Mouse (Mus musculus): ENCODE results near the gene Psma5. TPM values are rescaled to one million over a fixed set of nuclear protein-coding genes. Genes with fewer than 3 reads are reported as not detected.

The Psma5 gene
- polyA plus RNA-seq, 1 experiment from 2014 or later: 289 TPM

GRCm38 (mm10) chr3:108296220-108297049, 39.7 kb downstream of the Psma5 start:
- Histone ChIP-seq H3K27me3 (no peaks in the 10 kb centered on the region), H3K9me3 (no peaks in the 10 kb centered on the region), H3K4me2 (peak overlapping the region; percentile 35), H3K4me1 (peaks cover 57% of the 10 kb centered on the region), H3K36me3 (no peaks in the 10 kb centered on the region), H3K9ac (no peak overlapping the region), H3K27ac (peak overlapping the region; percentile 82), H3K4me3 (no peak overlapping the region)
- WGBS: 12% methylated on average over 14 of the region's 14 CpGs
- peak; percentile 65 for ATAC-seq (ENCODE audit: borderline replicate concordance, extremely low read depth, low FRiP score, low TSS enrichment)

- 60% methylated on average over 7 of the region's 7 CpGs for WGBS
- Histone ChIP-seq H3K4me1 (peaks cover 52% of the 10 kb centered on the region), H3K27ac (peak overlapping the region; percentile 82), H3K9me3 (no peaks in the 10 kb centered on the region), H3K27me3 (no peaks in the 10 kb centered on the region), H3K9ac (no peak overlapping the region), H3K4me2 (no peak overlapping the region), H3K36me3 (no peaks in the 10 kb centered on the region), H3K4me3 (no peak overlapping the region)
- no peak; the same call in 1 of the 2 replicates for ATAC-seq (ENCODE audit: borderline replicate concordance, extremely low read depth, low FRiP score, low TSS enrichment)
Measured at GRCm38 (mm10) chr3:108297050-108297419, 40.3 kb downstream of the Psma5 start.

GRCm38 (mm10) chr3:108297603-108298553, 41.2 kb downstream of the Psma5 start:
- H3K4me2 ChIP-seq: no peak overlapping the region
- ATAC-seq (ENCODE audit: borderline replicate concordance, extremely low read depth, low FRiP score, low TSS enrichment): no peak

GRCm38 (mm10) chr3:108300455-108301030, 43.8 kb downstream of the Psma5 start:
- no peak for ATAC-seq (ENCODE audit: borderline replicate concordance, extremely low read depth, low FRiP score, low TSS enrichment)
- no peaks in the 10 kb centered on the region for H3K27me3 ChIP-seq
- H3K4me1 ChIP-seq: peaks cover 32% of the 10 kb centered on the region
- H3K9me3 ChIP-seq: no peaks in the 10 kb centered on the region
- H3K27ac ChIP-seq: no peak overlapping the region
- H3K36me3 ChIP-seq: no peaks in the 10 kb centered on the region
- H3K4me2 ChIP-seq: no peak overlapping the region
- H3K9ac ChIP-seq: no peak overlapping the region
- H3K4me3 ChIP-seq: no peak overlapping the region
- WGBS: 79% methylated on average over 6 of the region's 6 CpGs

More at GRCm38 (mm10) chr3:108297603-108298553, 41.2 kb downstream of the Psma5 start:
- H3K36me3 ChIP-seq: no peaks in the 10 kb centered on the region
- H3K9ac ChIP-seq: no peak overlapping the region
- H3K4me3 ChIP-seq: no peak overlapping the region
- no peaks in the 10 kb centered on the region for H3K27me3 ChIP-seq
- no peaks in the 10 kb centered on the region for H3K9me3 ChIP-seq
- peaks cover 52% of the 10 kb centered on the region for H3K4me1 ChIP-seq
- peak overlapping the region; percentile 39 for H3K27ac ChIP-seq
- 56% methylated on average over 7 of the region's 7 CpGs for WGBS

- Histone ChIP-seq H3K4me2 (no peak overlapping the region), H3K9me3 (no peaks in the 10 kb centered on the region), H3K27me3 (no peaks in the 10 kb centered on the region), H3K9ac (no peak overlapping the region), H3K4me3 (no peak overlapping the region), H3K36me3 (no peaks in the 10 kb centered on the region), H3K27ac (no peak overlapping the region), H3K4me1 (peaks cover 14% of the 10 kb centered on the region)
- ATAC-seq (ENCODE audit: borderline replicate concordance, extremely low read depth, low FRiP score, low TSS enrichment): no peak
- WGBS: 87% methylated on average over 8 of the region's 8 CpGs
Measured at GRCm38 (mm10) chr3:108303683-108304082, 47.0 kb downstream of the Psma5 start.

GRCm38 (mm10) chr3:108304747-108305146, 48.0 kb downstream of the Psma5 start:
- Histone ChIP-seq H3K36me3 (no peaks in the 10 kb centered on the region), H3K4me2 (no peak overlapping the region), H3K27ac (no peak overlapping the region), H3K4me1 (peaks cover 12% of the 10 kb centered on the region), H3K4me3 (no peak overlapping the region), H3K9ac (no peak overlapping the region), H3K9me3 (no peaks in the 10 kb centered on the region), H3K27me3 (no peaks in the 10 kb centered on the region)
- WGBS: 87% methylated on average over 4 of the region's 4 CpGs
- ATAC-seq (ENCODE audit: borderline replicate concordance, extremely low read depth, low FRiP score, low TSS enrichment): no peak

GRCm38 (mm10) chr3:108306387-108306786, 49.7 kb downstream of the Psma5 start:
- Histone ChIP-seq H3K4me1 (peaks cover 20% of the 10 kb centered on the region), H3K4me2 (no peak overlapping the region), H3K9ac (no peak overlapping the region), H3K36me3 (peaks cover 5% of the 10 kb centered on the region; the same call in 1 of the 2 replicates), H3K9me3 (no peaks in the 10 kb centered on the region), H3K4me3 (no peak overlapping the region), H3K27ac (peak overlapping the region; percentile 31; the same call in 1 of the 2 replicates), H3K27me3 (no peaks in the 10 kb centered on the region)
- 38% methylated on average over 3 of the region's 3 CpGs for WGBS
- no peak; the same call in 1 of the 2 replicates for ATAC-seq (ENCODE audit: borderline replicate concordance, extremely low read depth, low FRiP score, low TSS enrichment)

GRCm38 (mm10) chr3:108307485-108307884, 50.8 kb downstream of the Psma5 start:
- Histone ChIP-seq H3K27ac (no peak overlapping the region), H3K4me1 (peaks cover 28% of the 10 kb centered on the region), H3K27me3 (no peaks in the 10 kb centered on the region), H3K4me2 (no peak overlapping the region), H3K9ac (no peak overlapping the region), H3K4me3 (no peak overlapping the region), H3K9me3 (no peaks in the 10 kb centered on the region), H3K36me3 (peaks cover 5% of the 10 kb centered on the region; the same call in 1 of the 2 replicates)
- 80% methylated on average over 6 of the region's 6 CpGs for WGBS
- ATAC-seq (ENCODE audit: borderline replicate concordance, extremely low read depth, low FRiP score, low TSS enrichment): no peak

- ATAC-seq (ENCODE audit: borderline replicate concordance, extremely low read depth, low FRiP score, low TSS enrichment): peak; percentile 78; the same call in 1 of the 2 replicates
- Histone ChIP-seq H3K4me2 (no peak overlapping the region), H3K4me1 (peaks cover 24% of the 10 kb centered on the region), H3K27ac (peak overlapping the region; percentile 64; the same call in 1 of the 2 replicates), H3K36me3 (peaks cover 7% of the 10 kb centered on the region; the same call in 1 of the 2 replicates), H3K4me3 (no peak overlapping the region), H3K9me3 (no peaks in the 10 kb centered on the region), H3K27me3 (no peaks in the 10 kb centered on the region), H3K9ac (no peak overlapping the region)
Measured at GRCm38 (mm10) chr3:108310921-108311341, 54.2 kb downstream of the Psma5 start.

GRCm38 (mm10) chr3:108311688-108312087, 55.0 kb downstream of the Psma5 start:
- Histone ChIP-seq H3K4me2 (no peak overlapping the region), H3K4me1 (peaks cover 16% of the 10 kb centered on the region), H3K4me3 (no peak overlapping the region), H3K9ac (no peak overlapping the region), H3K27ac (0 out of 2 replicates have a peak overlapping the region, but pooled peaks have one; percentile 6), H3K9me3 (no peaks in the 10 kb centered on the region), H3K27me3 (no peaks in the 10 kb centered on the region), H3K36me3 (peaks cover 8% of the 10 kb centered on the region; the same call in 1 of the 2 replicates)
- 32% methylated on average over 4 of the region's 4 CpGs for WGBS
- peak; percentile 19; the same call in 1 of the 2 replicates for ATAC-seq (ENCODE audit: borderline replicate concordance, extremely low read depth, low FRiP score, low TSS enrichment)

GRCm38 (mm10) chr3:108312414-108312813, 55.7 kb downstream of the Psma5 start:
- Histone ChIP-seq H3K9me3 (no peaks in the 10 kb centered on the region), H3K9ac (no peak overlapping the region), H3K27me3 (no peaks in the 10 kb centered on the region), H3K4me1 (peaks cover 16% of the 10 kb centered on the region), H3K4me3 (no peak overlapping the region), H3K36me3 (peaks cover 8% of the 10 kb centered on the region; the same call in 1 of the 2 replicates), H3K27ac (no peak overlapping the region), H3K4me2 (no peak overlapping the region)
- ATAC-seq (ENCODE audit: borderline replicate concordance, extremely low read depth, low FRiP score, low TSS enrichment): no peak

Measured in lung, embryonic 15.5 days (tissue).